Mouse (Mus musculus) thymus, adult 18-20 months (tissue): ENCODE measurements around the gene Tex50.

Source experiments
- DNase-seq, 2 experiments: peaks; one replicate each; pipeline ENCODE4 v3.0.0; 2022; ENCODE audit warnings: mixed read lengths in 2 of 2

Gene Tex50

DNA sequence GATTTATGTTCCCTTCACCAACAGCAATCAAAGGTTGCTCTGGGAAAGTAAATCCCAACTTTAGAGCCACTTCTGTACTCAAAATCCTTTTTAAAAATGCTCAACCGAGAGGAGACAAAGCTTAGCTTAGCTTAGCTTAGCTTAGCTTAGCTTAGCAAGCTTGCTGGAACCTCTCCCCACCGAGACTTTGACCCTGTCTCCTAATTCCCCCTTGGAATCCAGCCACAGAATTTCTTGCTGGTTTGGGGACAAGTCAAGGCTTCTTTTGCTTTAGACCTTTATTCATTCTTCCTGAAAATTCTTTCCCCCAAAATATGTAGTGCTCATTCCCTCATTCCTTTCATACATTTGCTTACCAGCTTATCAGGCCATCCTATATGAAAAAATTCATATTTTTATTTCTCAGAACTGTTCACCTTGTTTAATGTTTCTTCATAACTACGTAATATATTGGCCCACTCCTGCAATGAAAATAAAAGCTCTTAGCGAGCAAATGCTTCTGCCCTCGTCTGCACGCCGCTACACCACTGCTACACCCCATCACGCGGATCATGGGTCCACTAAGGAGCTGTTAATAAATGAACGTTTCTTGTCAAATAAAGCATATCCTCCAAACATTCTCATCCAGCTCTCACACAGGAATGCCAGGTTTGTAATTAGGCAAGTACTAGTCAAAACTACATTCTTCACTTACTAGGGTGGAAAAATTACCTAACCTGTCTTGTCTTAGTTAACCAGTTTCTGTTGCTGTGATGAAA is 36.3 kb downstream of the Tex50 start:
- no peak for DNase-seq

GRCm38 (mm10) chr1:161114591-161114990 is 44.5 kb downstream of the Tex50 start:
- DNase-seq, result no peak

DNA sequence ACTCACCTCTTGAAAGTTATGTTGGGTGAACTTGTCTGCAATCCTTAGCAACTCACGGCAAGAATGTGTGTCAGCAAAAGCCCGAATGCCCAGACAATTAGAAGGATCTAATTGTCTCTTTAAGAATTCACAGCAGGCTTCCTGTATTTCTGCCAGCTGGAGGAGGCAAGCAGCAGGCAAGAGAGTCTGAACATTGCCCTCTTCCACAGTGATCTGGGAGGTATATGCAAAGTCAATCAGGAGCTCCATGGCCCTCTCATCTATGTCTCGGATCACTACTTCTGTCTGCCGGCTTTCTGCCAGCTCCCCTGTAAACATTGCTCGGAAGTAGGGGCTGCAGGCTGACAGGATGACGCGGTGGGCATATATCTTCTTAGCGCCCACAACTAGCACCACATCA is 49.9 kb downstream of the Tex50 start:
- no peak for DNase-seq
